Mouse (Mus musculus): ENCODE measurements around the gene Fgfr1op. TPM values are rescaled to one million over a fixed set of nuclear protein-coding genes. Genes with fewer than 3 reads are reported as not detected.

Gene Fgfr1op
- total and polyA plus RNA-seq, 2 experiments from 2014 or later = 16.3 to 18.4 TPM

GRCm38 (mm10) chr17:8224072-8224471 lies 58.8 kb downstream of the Fgfr1op start:
- no peaks in the 10 kb centered on the region for H3K4me1 ChIP-seq (ENCODE audit: insufficient read depth)
- no peaks in the 10 kb centered on the region for H3K27me3 ChIP-seq (ENCODE audit: insufficient read depth, low read length)
- DNase-seq (no peak), ATAC-seq (no peak)
- WGBS = 84% methylated on average over 1 of the region's 1 CpGs
- H3K4me2 ChIP-seq (ENCODE audit: low read depth) = no peak overlapping the region
- no peaks in the 10 kb centered on the region for H3K36me3 ChIP-seq (ENCODE audit: insufficient read depth)
- no peak overlapping the region for H3K9ac ChIP-seq
- H3K27ac ChIP-seq (ENCODE audit: low read depth, low read length) = no peak overlapping the region
- TF ChIP-seq CTCF (IDR thresholded peaks at IDR 0.05; ENCODE audit: low read depth) = no peak
- H3K4me3 ChIP-seq (ENCODE audit: low read depth, low read length) = no peak overlapping the region
- no peaks in the 10 kb centered on the region for H3K9me3 ChIP-seq (ENCODE audit: low read length)

GRCm38 (mm10) chr17:8225166-8225565 lies 59.9 kb downstream of the Fgfr1op start:
- ATAC-seq (no peak), DNase-seq (no peak)
- H3K27me3 ChIP-seq (ENCODE audit: insufficient read depth, low read length) = no peaks in the 10 kb centered on the region
- H3K4me2 ChIP-seq (ENCODE audit: low read depth) = no peak overlapping the region
- no peak overlapping the region for H3K9ac ChIP-seq
- no peaks in the 10 kb centered on the region for H3K9me3 ChIP-seq (ENCODE audit: low read length)
- WGBS = 95% methylated on average over 2 of the region's 2 CpGs
- no peak for TF ChIP-seq CTCF (IDR thresholded peaks at IDR 0.05; ENCODE audit: low read depth)
- no peaks in the 10 kb centered on the region for H3K36me3 ChIP-seq (ENCODE audit: insufficient read depth)
- H3K27ac ChIP-seq (ENCODE audit: low read depth, low read length) = no peak overlapping the region
- no peak overlapping the region for H3K4me3 ChIP-seq (ENCODE audit: low read depth, low read length)
- no peaks in the 10 kb centered on the region for H3K4me1 ChIP-seq (ENCODE audit: insufficient read depth)

- ATAC-seq (no peak), DNase-seq (no peak)
- no peak for TF ChIP-seq CTCF (IDR thresholded peaks at IDR 0.05; ENCODE audit: low read depth)
- Histone ChIP-seq H3K36me3 (ENCODE audit: insufficient read depth) (no peaks in the 10 kb centered on the region), H3K4me2 (ENCODE audit: low read depth) (no peak overlapping the region), H3K27me3 (ENCODE audit: insufficient read depth, low read length) (no peaks in the 10 kb centered on the region), H3K9me3 (ENCODE audit: low read length) (no peaks in the 10 kb centered on the region), H3K27ac (ENCODE audit: low read depth, low read length) (no peak overlapping the region), H3K9ac (no peak overlapping the region), H3K4me1 (ENCODE audit: insufficient read depth) (no peaks in the 10 kb centered on the region), H3K4me3 (ENCODE audit: low read depth, low read length) (no peak overlapping the region)
- WGBS = 71% methylated on average over 4 of the region's 4 CpGs
Measured at GRCm38 (mm10) chr17:8225746-8226145, 60.4 kb downstream of the Fgfr1op start.

GRCm38 (mm10) chr17:8228622-8229021 lies 63.3 kb downstream of the Fgfr1op start:
- WGBS = 58% methylated on average over 9 of the region's 9 CpGs
- Histone ChIP-seq H3K9ac (no peak overlapping the region), H3K4me2 (ENCODE audit: low read depth) (no peak overlapping the region), H3K4me3 (ENCODE audit: low read depth, low read length) (no peak overlapping the region), H3K36me3 (ENCODE audit: insufficient read depth) (no peaks in the 10 kb centered on the region), H3K27me3 (ENCODE audit: insufficient read depth, low read length) (no peaks in the 10 kb centered on the region), H3K9me3 (ENCODE audit: low read length) (no peaks in the 10 kb centered on the region), H3K4me1 (ENCODE audit: insufficient read depth) (no peaks in the 10 kb centered on the region), H3K27ac (ENCODE audit: low read depth, low read length) (no peak overlapping the region)
- ATAC-seq (no peak), DNase-seq (no peak)
- TF ChIP-seq CTCF (IDR thresholded peaks at IDR 0.05; ENCODE audit: low read depth) = no peak

- no peak overlapping the region for H3K4me3 ChIP-seq (ENCODE audit: low read depth, low read length)
- TF ChIP-seq CTCF (IDR thresholded peaks at IDR 0.05; ENCODE audit: low read depth) = no peak
- H3K4me1 ChIP-seq (ENCODE audit: insufficient read depth) = no peaks in the 10 kb centered on the region
- no peak for ATAC-seq
- H3K36me3 ChIP-seq (ENCODE audit: insufficient read depth) = no peaks in the 10 kb centered on the region
- 94% methylated on average over 3 of the region's 3 CpGs for WGBS
- no peaks in the 10 kb centered on the region for H3K27me3 ChIP-seq (ENCODE audit: insufficient read depth, low read length)
- no peak overlapping the region for H3K27ac ChIP-seq (ENCODE audit: low read depth, low read length)
- H3K9me3 ChIP-seq (ENCODE audit: low read length) = no peaks in the 10 kb centered on the region
- no peak for DNase-seq
- no peak overlapping the region for H3K4me2 ChIP-seq (ENCODE audit: low read depth)
- H3K9ac ChIP-seq = no peak overlapping the region
Measured at GRCm38 (mm10) chr17:8229607-8230006, 64.3 kb downstream of the Fgfr1op start.

GRCm38 (mm10) chr17:8232089-8232488 lies 66.8 kb downstream of the Fgfr1op start:
- Histone ChIP-seq H3K4me2 (ENCODE audit: low read depth) (no peak overlapping the region), H3K36me3 (ENCODE audit: insufficient read depth) (no peaks in the 10 kb centered on the region), H3K4me3 (ENCODE audit: low read depth, low read length) (no peak overlapping the region), H3K9ac (no peak overlapping the region), H3K9me3 (ENCODE audit: low read length) (no peaks in the 10 kb centered on the region), H3K4me1 (ENCODE audit: insufficient read depth) (no peaks in the 10 kb centered on the region), H3K27ac (ENCODE audit: low read depth, low read length) (no peak overlapping the region), H3K27me3 (ENCODE audit: insufficient read depth, low read length) (no peaks in the 10 kb centered on the region)
- no peak for TF ChIP-seq CTCF (IDR thresholded peaks at IDR 0.05; ENCODE audit: low read depth)
- 66% methylated on average over 5 of the region's 5 CpGs for WGBS
- ATAC-seq (no peak), DNase-seq (no peak)

GRCm38 (mm10) chr17:8233618-8234214 lies 68.4 kb downstream of the Fgfr1op start:
- Histone ChIP-seq H3K9me3 (ENCODE audit: low read length) (no peaks in the 10 kb centered on the region), H3K36me3 (ENCODE audit: insufficient read depth) (no peaks in the 10 kb centered on the region), H3K27ac (ENCODE audit: low read depth, low read length) (no peak overlapping the region), H3K27me3 (ENCODE audit: insufficient read depth, low read length) (no peaks in the 10 kb centered on the region), H3K9ac (no peak overlapping the region), H3K4me2 (ENCODE audit: low read depth) (no peak overlapping the region), H3K4me3 (ENCODE audit: low read depth, low read length) (no peak overlapping the region), H3K4me1 (ENCODE audit: insufficient read depth) (no peaks in the 10 kb centered on the region)
- DNase-seq (no peak), ATAC-seq (no peak)
- no peak for TF ChIP-seq CTCF (IDR thresholded peaks at IDR 0.05; ENCODE audit: low read depth)
- WGBS = 78% methylated on average over 15 of the region's 15 CpGs
